Mouse (Mus musculus) limb, embryonic 10.5 days (tissue): ENCODE data around the gene Gabpb2. TPM values are rescaled to one million over a fixed set of nuclear protein-coding genes. Genes with fewer than 3 reads are reported as not detected.
"Not testable (repeated sequence)": the region's sequence is repeated elsewhere in the genome, so short reads cannot be mapped to it uniquely, and the experiment has no call there.

Experiments
- DNase-seq: peaks from one replicate; pipeline ENCODE4 v3.0.0-alpha.2; 2017; ENCODE audit warnings: low spot score
- H3K27ac ChIP-seq: fragments of 300-500 bp; sonication (generic); 2 replicates; pipeline ENCODE4 v1.5.1; 2016; ENCODE audit warnings: mild to moderate bottlenecking
- H3K27me3 ChIP-seq: fragments of 300-500 bp; sonication (generic); 2 replicates; pipeline ENCODE4 v1.6.1; 2016; ENCODE audit warnings: low read depth, mild to moderate bottlenecking; ENCODE audit not compliant: poor library complexity, severe bottlenecking
- H3K36me3 ChIP-seq: fragments of 300-500 bp; sonication (generic); 2 replicates; pipeline ENCODE4 v1.6.1; 2016; ENCODE audit warnings: mild to moderate bottlenecking, moderate library complexity
- H3K4me1 ChIP-seq: fragments of 300-500 bp; sonication (generic); 2 replicates; pipeline ENCODE4 v1.6.1; 2016
- H3K4me3 ChIP-seq: fragments of 300-500 bp; sonication (generic); 2 replicates; pipeline ENCODE4 v1.5.1; 2016; ENCODE audit warnings: mild to moderate bottlenecking, moderate library complexity
- H3K9me3 ChIP-seq: fragments of 300-500 bp; sonication (generic); replicated peaks from 2 replicates; pipeline ENCODE4 v1.6.1; 2016; ENCODE audit warnings: mild to moderate bottlenecking
- WGBS: fragments of 180-500 bp; shearing (Covaris S2); methylation state at CpG from one replicate; pipeline ENCODE4 v1.1.7; 2016; 5-methylcytosine and 5-hydroxymethylcytosine counted together
- polyA plus RNA-seq: library from polyadenylated mRNA; unstranded; fragments of >200 nt; fragmentation: Nextera tagmentation; extraction: Ambion mirVana; gene quantifications from 2 replicates; pipeline ENCODE4 v1.2.1, GENCODE M21; 2016

Gabpb2 gene
- polyA plus RNA-seq, 1 experiment from 2014 or later: 13.1 TPM

GRCm38 (mm10) chr3:95228894-95229780, 11.4 kb upstream of the Gabpb2 start:
- H3K4me3 ChIP-seq: peak overlapping the region; percentile 96
- peak; percentile 73 for DNase-seq
- no peaks in the 10 kb centered on the region for H3K9me3 ChIP-seq
- H3K36me3 ChIP-seq: peaks cover 56% of the 10 kb centered on the region
- under 1% methylated on average over 43 of the region's 43 CpGs for WGBS
- H3K27ac ChIP-seq: peak overlapping the region; percentile 96
- no peaks in the 10 kb centered on the region for H3K27me3 ChIP-seq
- H3K4me1 ChIP-seq: peaks cover 45% of the 10 kb centered on the region

GRCm38 (mm10) chr3:95228148-95228893, 10.6 kb upstream of the Gabpb2 start, which contains the start of gene Cdc42se1:
Gene Cdc42se1 (plus strand): TSS chr3:95228732.
- Histone ChIP-seq H3K4me3 (peak within 1 kb of the TSS; percentile 96), H3K27me3 (no peaks in the 10 kb centered on the region), H3K4me1 (peaks cover 47% of the 10 kb centered on the region), H3K9me3 (no peaks in the 10 kb centered on the region), H3K36me3 (peaks cover 56% of the 10 kb centered on the region), H3K27ac (peak within 1 kb of the TSS; percentile 96)
- WGBS: under 1% methylated on average over 64 of the region's 64 CpGs
- DNase-seq: peak; percentile 87

GRCm38 (mm10) chr3:95227214-95227613, 9.5 kb upstream of the Gabpb2 start:
- peak overlapping the region; percentile 96 for H3K4me3 ChIP-seq
- H3K27ac ChIP-seq: peak overlapping the region; percentile 96
- 39% methylated on average over 1 of the region's 1 CpGs for WGBS
- DNase-seq: no peak
- peaks cover 47% of the 10 kb centered on the region for H3K4me1 ChIP-seq
- H3K9me3 ChIP-seq: no peaks in the 10 kb centered on the region
- H3K27me3 ChIP-seq: no peaks in the 10 kb centered on the region
- peaks cover 56% of the 10 kb centered on the region for H3K36me3 ChIP-seq

GRCm38 (mm10) chr3:95224295-95224694, 6.6 kb upstream of the Gabpb2 start:
- Histone ChIP-seq H3K27me3 (no peaks in the 10 kb centered on the region), H3K4me1 (peaks cover 26% of the 10 kb centered on the region), H3K4me3 (no peak overlapping the region), H3K9me3 (no peaks in the 10 kb centered on the region), H3K36me3 (peaks cover 66% of the 10 kb centered on the region), H3K27ac (no peak overlapping the region; the same call in 1 of the 2 replicates)
- DNase-seq: peak; percentile 56
- 39% methylated on average over 6 of the region's 6 CpGs for WGBS

GRCm38 (mm10) chr3:95223041-95223440, 5.3 kb upstream of the Gabpb2 start:
- Histone ChIP-seq H3K4me3 (no peak overlapping the region), H3K9me3 (no peaks in the 10 kb centered on the region), H3K4me1 (peaks cover 23% of the 10 kb centered on the region), H3K27me3 (no peaks in the 10 kb centered on the region), H3K36me3 (peaks cover 77% of the 10 kb centered on the region), H3K27ac (no peak overlapping the region)
- WGBS: 100% methylated on average over 2 of the region's 2 CpGs
- no peak for DNase-seq

GRCm38 (mm10) chr3:95218466-95219137, 886 bp upstream of the Gabpb2 start:
- Histone ChIP-seq H3K36me3 (peaks cover 78% of the 10 kb centered on the region), H3K27ac (peak overlapping the region; percentile 100), H3K4me3 (peak overlapping the region; percentile 87), H3K4me1 (peaks cover 15% of the 10 kb centered on the region; the same call in 1 of the 2 replicates), H3K27me3 (no peaks in the 10 kb centered on the region), H3K9me3 (no peaks in the 10 kb centered on the region)
- DNase-seq: no peak
- WGBS: 75% methylated on average over 6 of the region's 6 CpGs

GRCm38 (mm10) chr3:95216655-95217254, 961 bp downstream of the Gabpb2 start:
- peaks cover 75% of the 10 kb centered on the region for H3K36me3 ChIP-seq

GRCm38 (mm10) chr3:95213609-95213975, 4.1 kb downstream of the Gabpb2 start:
- no peak overlapping the region for H3K27ac ChIP-seq
- WGBS: 94% methylated on average over 1 of the region's 1 CpGs
- DNase-seq: no peak
- no peaks in the 10 kb centered on the region for H3K27me3 ChIP-seq
- H3K4me3 ChIP-seq: no peak overlapping the region
- peaks cover 15% of the 10 kb centered on the region; the same call in 1 of the 2 replicates for H3K4me1 ChIP-seq
- H3K9me3 ChIP-seq: no peaks in the 10 kb centered on the region
- peaks cover 71% of the 10 kb centered on the region for H3K36me3 ChIP-seq

More at GRCm38 (mm10) chr3:95216655-95217254, 961 bp downstream of the Gabpb2 start:
- no peaks in the 10 kb centered on the region for H3K27me3 ChIP-seq
- DNase-seq: no peak
- peaks cover 15% of the 10 kb centered on the region; the same call in 1 of the 2 replicates for H3K4me1 ChIP-seq
- peak overlapping the region; percentile 87 for H3K4me3 ChIP-seq
- WGBS: 30% methylated on average over 4 of the region's 4 CpGs
- H3K9me3 ChIP-seq: no peaks in the 10 kb centered on the region
- H3K27ac ChIP-seq: peak overlapping the region; percentile 100

GRCm38 (mm10) chr3:95212889-95213608, 4.7 kb downstream of the Gabpb2 start:
- not testable (repeated sequence) for H3K9me3 ChIP-seq, H3K27ac ChIP-seq, H3K27me3 ChIP-seq, H3K4me1 ChIP-seq, H3K4me3 ChIP-seq, DNase-seq
- H3K36me3 ChIP-seq: peaks cover 73% of the 10 kb centered on the region
- 94% methylated on average over 8 of the region's 10 CpGs for WGBS

GRCm38 (mm10) chr3:95210585-95210984, 7.1 kb downstream of the Gabpb2 start:
- Histone ChIP-seq H3K9me3 (no peaks in the 10 kb centered on the region), H3K36me3 (peaks cover 87% of the 10 kb centered on the region), H3K4me3 (no peak overlapping the region), H3K27me3 (no peaks in the 10 kb centered on the region), H3K4me1 (no peaks in the 10 kb centered on the region), H3K27ac (no peak overlapping the region)
- no peak for DNase-seq
- WGBS: 92% methylated on average over 2 of the region's 2 CpGs

- no peak overlapping the region for H3K4me3 ChIP-seq
- H3K4me1 ChIP-seq: no peaks in the 10 kb centered on the region
- no peak for DNase-seq
- H3K27ac ChIP-seq: no peak overlapping the region
- H3K9me3 ChIP-seq: no peaks in the 10 kb centered on the region
- H3K27me3 ChIP-seq: no peaks in the 10 kb centered on the region
- H3K36me3 ChIP-seq: peaks cover 90% of the 10 kb centered on the region
- WGBS: 94% methylated on average over 4 of the region's 4 CpGs
Observed at GRCm38 (mm10) chr3:95208286-95208685, 9.4 kb downstream of the Gabpb2 start.

GRCm38 (mm10) chr3:95203880-95204279, 13.8 kb downstream of the Gabpb2 start:
- DNase-seq: no peak
- Histone ChIP-seq H3K27ac (no peak overlapping the region), H3K4me1 (no peaks in the 10 kb centered on the region), H3K9me3 (no peaks in the 10 kb centered on the region), H3K36me3 (peaks cover 98% of the 10 kb centered on the region), H3K4me3 (no peak overlapping the region), H3K27me3 (no peaks in the 10 kb centered on the region)
- WGBS: 94% methylated on average over 6 of the region's 6 CpGs
